Mouse (Mus musculus): ENCODE data around the gene Gm29776. TPM values are rescaled to one million over a fixed set of nuclear protein-coding genes. Genes with fewer than 3 reads are reported as not detected.

The Gm29776 gene
- polyA plus RNA-seq, 1 experiment = not detected

GRCm38 (mm10) chr14:54685471-54685870, 13.2 kb downstream of the Gm29776 start:
- no peak for TF ChIP-seq GATA1 (IDR thresholded peaks at IDR 0.05; ENCODE audit: low read length)

DNA sequence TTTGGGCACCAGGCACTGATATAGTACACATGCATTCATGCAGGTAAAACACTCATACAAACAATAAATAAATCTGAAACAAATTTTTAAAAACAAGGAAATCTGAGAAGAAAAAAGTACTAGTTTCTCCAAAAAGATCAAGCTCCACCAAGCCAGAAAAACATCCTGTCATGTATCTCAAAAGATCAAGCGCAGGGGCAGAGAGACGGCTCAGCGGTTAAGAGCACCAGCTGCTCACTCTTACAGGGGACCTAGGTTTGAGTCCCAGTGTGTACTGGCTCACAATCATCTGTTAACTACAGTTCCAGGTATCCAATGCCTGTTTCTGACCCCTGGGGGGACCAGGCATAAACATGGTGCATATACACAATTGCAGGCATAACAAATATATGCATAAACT, 16.2 kb downstream of the Gm29776 start:
- no peak for TF ChIP-seq GATA1 (IDR thresholded peaks at IDR 0.05; ENCODE audit: low read length)

GRCm38 (mm10) chr14:54678657-54679304, 19.9 kb downstream of the Gm29776 start:
- TF ChIP-seq GATA1 (IDR thresholded peaks at IDR 0.05; ENCODE audit: low read length) = no peak

GRCm38 (mm10) chr14:54676290-54676689, 22.3 kb downstream of the Gm29776 start:
- no peak for TF ChIP-seq GATA1 (IDR thresholded peaks at IDR 0.05; ENCODE audit: low read length)

GRCm38 (mm10) chr14:54674317-54674716, 24.3 kb downstream of the Gm29776 start:
- TF ChIP-seq GATA1 (IDR thresholded peaks at IDR 0.05; ENCODE audit: low read length) = no peak

DNA sequence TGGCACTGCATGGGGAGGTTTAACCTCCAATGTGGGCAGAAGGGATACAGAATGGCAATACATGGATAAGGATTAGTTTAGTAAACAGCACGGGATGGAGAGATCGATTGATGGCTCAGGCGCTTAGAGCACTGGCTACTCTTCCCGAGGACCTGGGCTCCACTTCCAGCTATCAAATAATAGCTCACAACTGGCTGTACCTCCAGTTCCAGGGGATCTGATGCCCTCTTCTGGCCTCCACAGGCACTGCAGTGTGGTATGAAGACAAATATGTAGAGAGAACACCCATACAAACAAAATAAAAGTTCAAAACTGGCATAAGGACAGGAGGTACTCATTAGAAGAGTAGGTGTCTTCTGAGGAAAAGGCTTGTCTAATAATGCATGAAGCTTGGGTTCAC, 29.3 kb downstream of the Gm29776 start:
- TF ChIP-seq GATA1 (IDR thresholded peaks at IDR 0.05; ENCODE audit: low read length) = no peak

DNA sequence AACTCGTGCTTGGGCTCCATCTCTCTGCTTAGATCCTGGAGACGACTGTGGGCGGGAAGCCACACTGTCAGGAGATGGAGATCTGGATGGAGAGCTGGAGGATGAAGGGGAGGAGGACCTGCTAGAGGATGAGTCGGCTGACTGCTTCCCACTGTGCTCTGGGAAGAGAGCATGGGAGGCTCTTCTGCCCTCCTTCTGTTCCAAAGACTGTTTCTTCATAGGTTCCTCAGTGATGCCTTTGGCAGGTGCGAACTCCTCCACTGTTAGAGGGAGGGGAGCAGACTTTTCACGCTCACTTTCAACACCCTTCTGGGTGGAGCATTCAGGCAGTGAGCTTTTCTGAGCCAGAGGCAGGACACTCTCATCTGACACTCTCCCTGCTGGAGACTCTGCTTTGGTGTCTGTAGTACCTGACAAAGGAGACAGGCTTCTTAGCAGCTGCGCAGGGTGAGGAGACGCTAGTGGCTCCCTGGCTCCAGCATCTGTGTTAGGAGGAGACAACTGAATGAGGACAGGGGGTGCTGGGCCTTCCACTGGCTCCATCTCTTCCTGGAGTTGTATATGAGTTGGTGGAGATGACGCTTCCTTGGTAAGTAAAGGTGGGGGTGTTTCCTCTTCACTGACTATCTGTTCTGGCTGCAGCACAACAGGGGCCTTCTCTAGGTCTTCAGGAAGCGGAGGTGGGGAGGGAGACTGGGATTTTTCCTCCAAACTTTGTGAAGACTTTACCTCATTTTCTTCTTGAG, 34.0 kb downstream of the Gm29776 start:
- TF ChIP-seq GATA1 (IDR thresholded peaks at IDR 0.05; ENCODE audit: low read length) = no peak

DNA sequence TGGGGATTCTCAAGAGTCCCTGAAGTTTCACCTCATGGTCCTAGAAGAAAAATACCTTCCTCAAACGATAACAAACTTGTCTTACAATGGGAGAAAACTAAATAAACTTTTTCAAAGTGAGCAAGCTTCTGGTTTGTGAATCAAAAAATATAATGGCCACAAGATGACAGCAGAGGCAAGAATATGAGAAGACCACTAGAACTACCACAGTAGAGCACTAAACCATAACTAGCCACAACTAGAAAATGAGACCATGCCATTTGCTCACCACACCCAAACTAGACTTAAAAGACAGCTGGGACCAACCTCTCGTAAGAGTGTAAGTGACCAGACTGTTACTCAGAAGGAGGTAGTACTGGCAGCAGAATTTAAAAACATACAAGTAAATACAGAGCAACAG, 38.6 kb downstream of the Gm29776 start:
- no peak for TF ChIP-seq GATA1 (IDR thresholded peaks at IDR 0.05; ENCODE audit: low read length)

DNA sequence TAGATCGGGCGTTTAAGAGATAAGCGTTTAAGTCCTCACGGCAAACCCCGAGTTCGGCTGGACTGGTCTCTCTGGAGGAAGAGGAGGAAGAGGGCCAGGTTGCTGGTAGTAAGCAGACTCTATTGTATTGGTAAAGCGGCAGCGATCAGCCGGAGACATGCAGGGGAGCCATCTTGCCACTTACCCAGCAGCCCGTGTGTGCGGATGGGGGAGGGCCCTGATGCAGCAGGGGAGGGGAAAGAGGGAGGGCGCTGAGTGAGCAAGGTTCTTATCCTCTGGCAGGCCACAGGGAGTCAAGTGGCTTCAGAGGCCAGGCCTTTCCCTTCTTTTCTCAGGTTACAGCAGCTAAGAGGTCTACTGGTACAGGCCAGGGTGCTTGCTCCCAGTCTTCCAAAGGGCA, 45.1 kb downstream of the Gm29776 start:
- TF ChIP-seq GATA1 (IDR thresholded peaks at IDR 0.05; ENCODE audit: low read length) = no peak

GRCm38 (mm10) chr14:54652787-54653186, 45.8 kb downstream of the Gm29776 start:
- TF ChIP-seq GATA1 (IDR thresholded peaks at IDR 0.05; ENCODE audit: low read length) = no peak

GRCm38 (mm10) chr14:54651556-54651955, 47.1 kb downstream of the Gm29776 start:
- no peak for TF ChIP-seq GATA1 (IDR thresholded peaks at IDR 0.05; ENCODE audit: low read length)

DNA sequence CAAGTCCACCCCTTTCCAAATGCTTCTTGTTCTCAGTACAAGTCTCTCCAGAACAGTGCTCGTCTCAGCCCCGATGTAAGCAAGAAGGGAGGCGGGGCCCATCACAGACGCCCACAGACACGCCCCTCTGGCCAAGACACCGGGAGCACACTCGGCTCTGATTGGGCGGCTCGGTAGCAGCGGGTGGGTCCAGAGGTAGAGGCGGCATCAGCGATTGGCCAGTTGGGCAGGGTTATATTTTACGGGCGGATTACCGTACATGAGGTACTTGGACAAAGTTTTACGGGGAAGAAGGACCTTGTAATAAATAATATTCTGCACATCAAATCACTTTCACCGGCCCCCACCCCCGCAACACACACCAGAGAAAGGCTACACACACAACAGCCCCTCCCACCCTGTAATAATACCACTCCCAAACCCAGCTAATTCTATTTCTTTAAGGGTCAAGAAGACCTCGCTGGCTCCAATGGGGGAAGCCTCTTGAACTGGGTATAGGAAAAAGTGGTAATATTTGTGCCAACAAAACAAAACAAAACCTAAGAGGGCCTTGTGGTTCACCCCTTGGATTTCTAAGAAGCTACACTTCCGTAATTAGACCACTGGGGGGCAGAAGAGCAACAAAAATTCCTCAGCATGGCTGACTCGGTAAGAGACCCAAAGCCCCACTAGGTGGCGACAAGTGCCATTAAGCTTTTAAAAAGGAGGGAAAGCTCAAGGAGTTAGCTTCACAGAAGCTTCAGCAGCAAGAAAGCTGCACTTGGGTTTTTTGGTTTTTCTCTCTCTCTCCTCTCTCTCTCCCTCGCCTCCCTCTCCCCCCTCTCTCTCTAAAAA, 47.8 kb downstream of the Gm29776 start:
- TF ChIP-seq GATA1 (IDR thresholded peaks at IDR 0.05; ENCODE audit: low read length) = no peak

DNA sequence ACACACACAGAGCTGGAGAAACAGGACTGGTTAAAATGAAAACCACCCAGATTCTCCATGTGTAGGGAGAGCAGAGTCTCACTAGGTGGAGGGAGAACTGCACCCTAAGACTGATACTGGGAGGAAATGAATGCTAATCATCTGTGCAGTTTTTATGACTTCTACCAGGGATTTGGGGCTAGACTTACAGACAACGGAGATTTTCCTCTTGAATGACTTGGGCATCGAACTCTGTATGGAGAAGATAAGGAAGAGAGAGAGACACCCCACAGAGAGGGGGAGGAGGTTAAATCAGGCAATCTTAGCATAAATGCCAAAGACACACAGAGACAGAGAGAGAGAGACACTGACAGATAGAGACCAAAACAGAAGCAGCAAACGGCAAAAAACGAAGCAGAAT, 50.7 kb downstream of the Gm29776 start:
- peak; percentile 62 for TF ChIP-seq GATA1 (IDR thresholded peaks at IDR 0.05; ENCODE audit: low read length)

DNA sequence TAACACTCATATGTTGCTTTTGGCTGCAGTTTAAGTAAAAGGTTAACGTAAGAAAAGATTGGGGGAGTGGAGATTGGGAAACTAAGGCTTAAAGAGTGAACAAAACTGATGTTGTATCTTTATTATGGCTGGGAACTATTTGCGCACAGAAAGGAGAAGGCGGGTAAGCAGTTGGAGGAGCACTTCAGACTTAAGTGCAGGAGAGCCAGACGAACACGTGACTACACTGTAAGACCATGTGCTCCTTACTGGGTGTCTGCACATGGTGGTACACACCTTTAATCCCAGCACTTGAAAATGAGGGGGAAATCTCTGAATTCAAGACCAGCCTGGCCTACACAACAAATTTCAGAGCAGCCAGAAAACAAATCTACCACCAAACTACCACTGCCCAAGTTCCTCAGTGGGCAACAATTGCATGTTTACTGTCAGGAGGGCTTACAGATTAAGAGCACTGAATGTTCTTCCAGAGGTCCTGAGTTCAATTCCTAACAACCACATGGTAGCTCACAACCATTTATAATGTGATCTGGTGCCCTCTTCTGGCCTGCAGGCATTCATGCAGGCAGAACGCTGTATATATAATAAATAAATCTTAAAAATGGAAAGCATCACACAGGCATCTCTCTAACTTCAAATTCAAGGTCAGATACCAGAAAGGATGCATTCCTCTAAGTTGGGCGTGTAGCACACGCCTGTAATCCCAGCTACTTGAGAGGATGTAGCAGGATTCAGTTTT, 51.6 kb downstream of the Gm29776 start:
- TF ChIP-seq GATA1 (IDR thresholded peaks at IDR 0.05; ENCODE audit: low read length) = no peak

DNA sequence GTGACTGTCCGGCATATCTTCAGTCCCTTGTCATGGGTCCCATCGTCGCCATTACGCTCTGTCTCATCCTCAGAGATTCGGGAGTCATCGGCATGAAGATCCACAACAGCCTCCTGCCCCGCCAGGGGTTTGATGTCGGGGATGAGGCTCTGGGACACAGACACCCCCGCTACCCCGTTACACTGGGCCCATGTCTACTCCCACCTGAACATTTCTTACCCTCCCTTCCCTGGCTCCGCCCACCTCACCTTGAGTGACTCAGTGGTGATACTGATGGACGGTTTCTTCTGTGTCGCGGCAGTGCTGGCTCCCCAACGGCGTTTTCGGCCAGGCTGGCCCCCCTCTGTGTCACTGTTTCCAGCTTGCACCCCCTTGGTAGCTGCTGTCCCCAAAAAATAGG, 52.2 kb downstream of the Gm29776 start:
- TF ChIP-seq GATA1 (IDR thresholded peaks at IDR 0.05; ENCODE audit: low read length) = no peak

- TF ChIP-seq GATA1 (IDR thresholded peaks at IDR 0.05; ENCODE audit: low read length) = no peak
Observed at GRCm38 (mm10) chr14:54644294-54644693, 54.3 kb downstream of the Gm29776 start.

Data from G1E-ER4 (cell line).